Mouse (Mus musculus): Measurements from ENCODE around the gene Dio2. TPM values are rescaled to one million over a fixed set of nuclear protein-coding genes. Genes with fewer than 3 reads are reported as not detected.
A peak's percentile ranks its signal among the peaks of the same experiment; 100 is the strongest.

The Dio2 gene
- polyA plus RNA-seq (2012; fragmentation: generic; extraction: Trizol): 0.04 TPM
- long read RNA-seq, experiment 1, partial matches to known transcripts: 0 of 1 reads
- long read RNA-seq, experiment 1, other reads (novel, unspliced or antisense): 1 of 1 reads
- long read RNA-seq, experiment 2: 0 reads

GRCm38 (mm10) chr12:90738388-90739223 is at the start of gene Dio2:
Gene Dio2 (minus strand): TSS chr12:90738438.
- no peaks in the 10 kb centered on the region for H3K36me3 ChIP-seq (ENCODE audit: control insufficient read depth, insufficient read depth)
- peak within 1 kb of the TSS; percentile 16 for H3K4me3 ChIP-seq (ENCODE audit: insufficient read depth, poor library complexity, severe bottlenecking)
- H3K79me3 ChIP-seq (ENCODE audit: low read depth): no peaks in the 10 kb centered on the region
- no peaks in the 10 kb centered on the region for H3K79me2 ChIP-seq (ENCODE audit: control insufficient read depth, insufficient read depth)
- TF ChIP-seq MYOG (IDR thresholded peaks at IDR 0.05; ENCODE audit: control insufficient read depth, extremely low read depth, insufficient read length): no peak
- TF ChIP-seq MAX (IDR thresholded peaks at IDR 0.05): no peak
- no peak for TF ChIP-seq CTCF (IDR thresholded peaks at IDR 0.05; ENCODE audit: control insufficient read depth, insufficient read depth, insufficient read length)
- TF ChIP-seq CEBPB (IDR thresholded peaks at IDR 0.05; ENCODE audit: low read depth): no peak
- no peak for TF ChIP-seq USF1 (IDR thresholded peaks at IDR 0.05; ENCODE audit: low read depth)
- TF ChIP-seq MYOD1 (IDR thresholded peaks at IDR 0.05; ENCODE audit: control insufficient read depth, insufficient read length, low read depth): no peak
- TF ChIP-seq FOSL1 (IDR thresholded peaks at IDR 0.05; ENCODE audit: insufficient read depth, low read length, poor library complexity, severe bottlenecking): no peak
- H3ac ChIP-seq (ENCODE audit: control insufficient read depth, insufficient read length, low read depth): peak within 1 kb of the TSS; percentile 80
- no peaks in the 10 kb centered on the region for H3K27me3 ChIP-seq (ENCODE audit: control insufficient read depth, insufficient read depth, insufficient read length)

GRCm38 (mm10) chr12:90781438-90781837 is 43.2 kb upstream of the Dio2 start:
- TF ChIP-seq MYOG (IDR thresholded peaks at IDR 0.05; ENCODE audit: control insufficient read depth, extremely low read depth, insufficient read length) (no peak), CTCF (IDR thresholded peaks at IDR 0.05; ENCODE audit: control insufficient read depth, insufficient read depth, insufficient read length) (no peak), FOSL1 (IDR thresholded peaks at IDR 0.05; ENCODE audit: insufficient read depth, low read length, poor library complexity, severe bottlenecking) (peak; percentile 68), USF1 (IDR thresholded peaks at IDR 0.05; ENCODE audit: low read depth) (no peak), MAX (IDR thresholded peaks at IDR 0.05) (no peak), MYOD1 (IDR thresholded peaks at IDR 0.05; ENCODE audit: control insufficient read depth, insufficient read length, low read depth) (peak; percentile 68), CEBPB (IDR thresholded peaks at IDR 0.05; ENCODE audit: low read depth) (peak; percentile 77)
- no peak overlapping the region for H3ac ChIP-seq (ENCODE audit: control insufficient read depth, insufficient read length, low read depth)
- H3K79me3 ChIP-seq (ENCODE audit: low read depth): no peaks in the 10 kb centered on the region
- H3K27me3 ChIP-seq (ENCODE audit: control insufficient read depth, insufficient read depth, insufficient read length): no peaks in the 10 kb centered on the region
- H3K36me3 ChIP-seq (ENCODE audit: control insufficient read depth, insufficient read depth): no peaks in the 10 kb centered on the region
- H3K4me3 ChIP-seq (ENCODE audit: insufficient read depth, poor library complexity, severe bottlenecking): no peak overlapping the region
- H3K79me2 ChIP-seq (ENCODE audit: control insufficient read depth, insufficient read depth): no peaks in the 10 kb centered on the region

- Histone ChIP-seq H3K36me3 (ENCODE audit: control insufficient read depth, insufficient read depth) (no peaks in the 10 kb centered on the region), H3K27me3 (ENCODE audit: control insufficient read depth, insufficient read depth, insufficient read length) (no peaks in the 10 kb centered on the region), H3K79me3 (ENCODE audit: low read depth) (no peaks in the 10 kb centered on the region), H3K79me2 (ENCODE audit: control insufficient read depth, insufficient read depth) (no peaks in the 10 kb centered on the region), H3K4me3 (ENCODE audit: insufficient read depth, poor library complexity, severe bottlenecking) (no peak overlapping the region), H3ac (ENCODE audit: control insufficient read depth, insufficient read length, low read depth) (no peak overlapping the region)
- no peak for TF ChIP-seq CTCF (IDR thresholded peaks at IDR 0.05; ENCODE audit: control insufficient read depth, insufficient read depth, insufficient read length)
- peak; percentile 77 for TF ChIP-seq MYOD1 (IDR thresholded peaks at IDR 0.05; ENCODE audit: control insufficient read depth, insufficient read length, low read depth)
- TF ChIP-seq MAX (IDR thresholded peaks at IDR 0.05): no peak
Measured at GRCm38 (mm10) chr12:90744752-90745151, 6.5 kb upstream of the Dio2 start.

GRCm38 (mm10) chr12:90743633-90744032 is 5.4 kb upstream of the Dio2 start:
- Histone ChIP-seq H3K4me3 (ENCODE audit: insufficient read depth, poor library complexity, severe bottlenecking) (no peak overlapping the region), H3K79me2 (ENCODE audit: control insufficient read depth, insufficient read depth) (no peaks in the 10 kb centered on the region), H3ac (ENCODE audit: control insufficient read depth, insufficient read length, low read depth) (no peak overlapping the region), H3K36me3 (ENCODE audit: control insufficient read depth, insufficient read depth) (no peaks in the 10 kb centered on the region), H3K27me3 (ENCODE audit: control insufficient read depth, insufficient read depth, insufficient read length) (no peaks in the 10 kb centered on the region), H3K79me3 (ENCODE audit: low read depth) (no peaks in the 10 kb centered on the region)
- TF ChIP-seq MAX (IDR thresholded peaks at IDR 0.05) (no peak), FOSL1 (IDR thresholded peaks at IDR 0.05; ENCODE audit: insufficient read depth, low read length, poor library complexity, severe bottlenecking) (no peak), CTCF (IDR thresholded peaks at IDR 0.05; ENCODE audit: control insufficient read depth, insufficient read depth, insufficient read length) (no peak), USF1 (IDR thresholded peaks at IDR 0.05; ENCODE audit: low read depth) (no peak), MYOD1 (IDR thresholded peaks at IDR 0.05; ENCODE audit: control insufficient read depth, insufficient read length, low read depth) (no peak), CEBPB (IDR thresholded peaks at IDR 0.05; ENCODE audit: low read depth) (no peak), MYOG (IDR thresholded peaks at IDR 0.05; ENCODE audit: control insufficient read depth, extremely low read depth, insufficient read length) (no peak)

- Histone ChIP-seq H3K36me3 (ENCODE audit: control insufficient read depth, insufficient read depth) (no peaks in the 10 kb centered on the region), H3K4me3 (ENCODE audit: insufficient read depth, poor library complexity, severe bottlenecking) (no peak overlapping the region), H3K79me3 (ENCODE audit: low read depth) (no peaks in the 10 kb centered on the region), H3K79me2 (ENCODE audit: control insufficient read depth, insufficient read depth) (no peaks in the 10 kb centered on the region), H3K27me3 (ENCODE audit: control insufficient read depth, insufficient read depth, insufficient read length) (no peaks in the 10 kb centered on the region), H3ac (ENCODE audit: control insufficient read depth, insufficient read length, low read depth) (no peak overlapping the region)
- TF ChIP-seq CTCF (IDR thresholded peaks at IDR 0.05; ENCODE audit: control insufficient read depth, insufficient read depth, insufficient read length): peak; percentile 49
- no peak for TF ChIP-seq MAX (IDR thresholded peaks at IDR 0.05)
Measured at GRCm38 (mm10) chr12:90740468-90740867, 2.2 kb upstream of the Dio2 start.

GRCm38 (mm10) chr12:90737932-90738331 is 306 bp downstream of the Dio2 start:
- H3K79me2 ChIP-seq (ENCODE audit: control insufficient read depth, insufficient read depth): no peaks in the 10 kb centered on the region
- H3K79me3 ChIP-seq (ENCODE audit: low read depth): no peaks in the 10 kb centered on the region
- H3ac ChIP-seq (ENCODE audit: control insufficient read depth, insufficient read length, low read depth): peak overlapping the region; percentile 80
- TF ChIP-seq MAX (IDR thresholded peaks at IDR 0.05) (peak; percentile 55), MYOG (IDR thresholded peaks at IDR 0.05; ENCODE audit: control insufficient read depth, extremely low read depth, insufficient read length) (no peak)
- H3K36me3 ChIP-seq (ENCODE audit: control insufficient read depth, insufficient read depth): no peaks in the 10 kb centered on the region
- no peaks in the 10 kb centered on the region for H3K27me3 ChIP-seq (ENCODE audit: control insufficient read depth, insufficient read depth, insufficient read length)
- no peak overlapping the region for H3K4me3 ChIP-seq (ENCODE audit: insufficient read depth, poor library complexity, severe bottlenecking)

Data from C2C12 (cell line).